Mouse (Mus musculus): Measurements from ENCODE around the gene Gab1. TPM values are rescaled to one million over a fixed set of nuclear protein-coding genes. Genes with fewer than 3 reads are reported as not detected.

Gab1 gene
- polyA plus RNA-seq, 1 experiment from 2014 or later = 16.8 TPM

- no peak overlapping the region for H3K4me2 ChIP-seq
- H3K36me3 ChIP-seq = peaks cover 20% of the 10 kb centered on the region
- no peaks in the 10 kb centered on the region for H3K27me3 ChIP-seq
- WGBS = 74% methylated on average over 19 of the region's 19 CpGs
- H3K4me3 ChIP-seq (replicated peaks) = no peak overlapping the region
- H3K9ac ChIP-seq = no peak overlapping the region
- no peak overlapping the region for H3K27ac ChIP-seq
- peaks cover 26% of the 10 kb centered on the region for H3K4me1 ChIP-seq
- H3K9me3 ChIP-seq (replicated peaks) = no peaks in the 10 kb centered on the region; the same call in 1 of the 2 replicates
- ATAC-seq (replicated peaks; ENCODE audit: low FRiP score) = no peak
Measured at GRCm38 (mm10) chr8:80794585-80795509, 85.5 kb downstream of the Gab1 start.

GRCm38 (mm10) chr8:80793791-80794515, 86.4 kb downstream of the Gab1 start:
- WGBS = 62% methylated on average over 11 of the region's 11 CpGs
- no peak overlapping the region for H3K4me2 ChIP-seq

GRCm38 (mm10) chr8:80792214-80792613, 88.1 kb downstream of the Gab1 start:
- ATAC-seq (replicated peaks; ENCODE audit: low FRiP score) = no peak
- Histone ChIP-seq H3K27me3 (no peaks in the 10 kb centered on the region), H3K9ac (no peak overlapping the region), H3K4me2 (no peak overlapping the region), H3K4me3 (replicated peaks) (no peak overlapping the region), H3K27ac (no peak overlapping the region), H3K36me3 (peaks cover 34% of the 10 kb centered on the region), H3K4me1 (peaks cover 21% of the 10 kb centered on the region), H3K9me3 (replicated peaks) (no peaks in the 10 kb centered on the region)
- WGBS = 87% methylated on average over 5 of the region's 5 CpGs

More at GRCm38 (mm10) chr8:80793791-80794515, 86.4 kb downstream of the Gab1 start:
- ATAC-seq (replicated peaks; ENCODE audit: low FRiP score) = no peak
- H3K4me1 ChIP-seq = peaks cover 26% of the 10 kb centered on the region
- H3K27me3 ChIP-seq = no peaks in the 10 kb centered on the region
- no peak overlapping the region for H3K4me3 ChIP-seq (replicated peaks)
- H3K9me3 ChIP-seq (replicated peaks) = no peaks in the 10 kb centered on the region; the same call in 1 of the 2 replicates
- H3K27ac ChIP-seq = no peak overlapping the region
- no peak overlapping the region for H3K9ac ChIP-seq
- H3K36me3 ChIP-seq = peaks cover 18% of the 10 kb centered on the region

GRCm38 (mm10) chr8:80789324-80789723, 91.0 kb downstream of the Gab1 start:
- no peaks in the 10 kb centered on the region for H3K27me3 ChIP-seq
- no peak overlapping the region for H3K9ac ChIP-seq
- H3K27ac ChIP-seq = no peak overlapping the region
- H3K36me3 ChIP-seq = peaks cover 52% of the 10 kb centered on the region
- ATAC-seq (replicated peaks; ENCODE audit: low FRiP score) = no peak
- 88% methylated on average over 6 of the region's 6 CpGs for WGBS
- H3K4me2 ChIP-seq = no peak overlapping the region
- H3K9me3 ChIP-seq (replicated peaks) = no peaks in the 10 kb centered on the region
- H3K4me3 ChIP-seq (replicated peaks) = no peak overlapping the region
- peaks cover 6% of the 10 kb centered on the region for H3K4me1 ChIP-seq

- H3K4me2 ChIP-seq = no peak overlapping the region
- ATAC-seq (replicated peaks; ENCODE audit: low FRiP score) = no peak
- H3K4me1 ChIP-seq = peaks cover 10% of the 10 kb centered on the region
- H3K36me3 ChIP-seq = peaks cover 58% of the 10 kb centered on the region
- WGBS = 86% methylated on average over 9 of the region's 9 CpGs
- no peak overlapping the region for H3K4me3 ChIP-seq (replicated peaks)
- H3K9ac ChIP-seq = no peak overlapping the region
- no peaks in the 10 kb centered on the region for H3K27me3 ChIP-seq
- H3K9me3 ChIP-seq (replicated peaks) = no peaks in the 10 kb centered on the region
- H3K27ac ChIP-seq = no peak overlapping the region
Measured at GRCm38 (mm10) chr8:80784559-80784958, 95.8 kb downstream of the Gab1 start.

DNA sequence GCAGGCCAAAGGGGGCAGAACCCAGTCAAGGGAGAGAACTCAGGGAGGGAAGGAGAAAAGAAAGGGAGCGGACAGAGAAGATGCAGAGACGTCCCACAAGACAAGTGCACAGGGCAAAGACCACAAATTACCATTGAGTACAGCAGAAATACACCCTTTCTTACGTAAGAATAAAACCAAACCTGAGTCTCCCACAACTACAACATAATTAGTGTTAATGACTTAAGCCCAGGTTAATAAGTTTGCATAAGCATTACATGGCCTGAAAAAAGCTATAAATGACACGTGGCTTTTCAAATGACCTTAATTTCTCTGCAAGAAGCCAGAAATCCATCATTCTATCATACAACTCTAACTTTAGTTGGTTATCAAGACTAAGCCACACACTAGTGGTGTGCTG, 97.0 kb downstream of the Gab1 start:
- H3K4me3 ChIP-seq (replicated peaks) = no peak overlapping the region
- no peak overlapping the region for H3K9ac ChIP-seq
- peaks cover 13% of the 10 kb centered on the region for H3K4me1 ChIP-seq
- no peaks in the 10 kb centered on the region for H3K9me3 ChIP-seq (replicated peaks)
- H3K27ac ChIP-seq = no peak overlapping the region
- H3K4me2 ChIP-seq = no peak overlapping the region
- WGBS = 88% methylated on average over 4 of the region's 4 CpGs
- peaks cover 62% of the 10 kb centered on the region for H3K36me3 ChIP-seq
- no peak for ATAC-seq (replicated peaks; ENCODE audit: low FRiP score)
- no peaks in the 10 kb centered on the region for H3K27me3 ChIP-seq

DNA sequence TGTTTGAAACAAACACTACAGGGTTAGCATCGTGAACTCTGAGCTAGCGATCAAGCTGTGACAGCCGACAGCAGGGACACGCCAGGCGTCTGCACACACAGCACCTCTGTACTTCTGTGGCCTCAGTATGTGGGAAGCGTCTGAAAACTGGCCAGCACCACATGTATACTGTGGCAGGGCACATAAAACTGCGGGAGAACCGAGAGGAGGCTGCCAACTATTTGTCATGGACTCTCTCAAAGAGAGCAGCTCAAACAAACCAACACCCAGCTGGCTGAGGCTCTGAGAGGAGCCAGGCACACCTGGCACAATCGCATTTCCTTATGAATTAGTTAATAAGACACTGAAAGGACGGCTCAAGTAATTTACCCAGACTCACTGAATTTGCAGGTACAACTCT, 99.0 kb downstream of the Gab1 start:
- H3K4me1 ChIP-seq = peaks cover 13% of the 10 kb centered on the region
- ATAC-seq (replicated peaks; ENCODE audit: low FRiP score) = no peak
- peak overlapping the region; percentile 42 for H3K27ac ChIP-seq
- H3K9ac ChIP-seq = no peak overlapping the region
- H3K9me3 ChIP-seq (replicated peaks) = no peaks in the 10 kb centered on the region
- peaks cover 69% of the 10 kb centered on the region for H3K36me3 ChIP-seq
- no peak overlapping the region for H3K4me2 ChIP-seq
- no peak overlapping the region for H3K4me3 ChIP-seq (replicated peaks)
- 41% methylated on average over 10 of the region's 10 CpGs for WGBS
- no peaks in the 10 kb centered on the region for H3K27me3 ChIP-seq

DNA sequence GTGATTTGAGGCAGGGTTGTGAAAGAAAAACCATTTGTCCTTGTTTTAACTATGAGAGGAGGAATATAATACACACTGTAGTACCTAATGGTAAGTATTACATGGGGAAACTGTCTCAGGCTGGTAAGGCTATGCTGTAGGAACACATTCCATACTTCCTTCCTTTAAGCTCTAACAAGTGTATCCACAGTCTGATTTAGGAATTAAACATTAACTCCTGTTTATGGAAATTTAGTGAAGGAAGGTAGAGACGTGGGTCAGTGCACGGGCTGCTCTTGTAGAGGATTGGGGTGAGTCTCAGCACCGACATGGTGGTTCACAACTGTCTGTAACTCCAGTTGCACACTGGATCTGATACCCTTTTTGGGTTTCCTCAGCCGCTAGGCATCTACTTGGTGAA, 100.0 kb downstream of the Gab1 start:
- no peak overlapping the region for H3K4me3 ChIP-seq (replicated peaks)
- ATAC-seq (replicated peaks; ENCODE audit: low FRiP score) = peak; percentile 84
- peaks cover 66% of the 10 kb centered on the region for H3K36me3 ChIP-seq
- H3K9me3 ChIP-seq (replicated peaks) = no peaks in the 10 kb centered on the region
- H3K4me2 ChIP-seq = no peak overlapping the region
- no peaks in the 10 kb centered on the region for H3K27me3 ChIP-seq
- peaks cover 13% of the 10 kb centered on the region for H3K4me1 ChIP-seq
- no peak overlapping the region for H3K9ac ChIP-seq
- H3K27ac ChIP-seq = peak overlapping the region; percentile 74; the same call in 1 of the 2 replicates
- WGBS = 68% methylated on average over 4 of the region's 4 CpGs

GRCm38 (mm10) chr8:80776436-80776835, 103.9 kb downstream of the Gab1 start:
- WGBS = 55% methylated on average over 8 of the region's 8 CpGs
- H3K9ac ChIP-seq = no peak overlapping the region
- peaks cover 11% of the 10 kb centered on the region for H3K4me1 ChIP-seq
- H3K4me3 ChIP-seq (replicated peaks) = no peak overlapping the region
- H3K27me3 ChIP-seq = no peaks in the 10 kb centered on the region
- H3K27ac ChIP-seq = no peak overlapping the region
- no peaks in the 10 kb centered on the region for H3K9me3 ChIP-seq (replicated peaks)
- H3K4me2 ChIP-seq = no peak overlapping the region
- peak; percentile 50; the same call in 1 of the 2 replicates for ATAC-seq (replicated peaks; ENCODE audit: low FRiP score)
- peaks cover 60% of the 10 kb centered on the region for H3K36me3 ChIP-seq

DNA sequence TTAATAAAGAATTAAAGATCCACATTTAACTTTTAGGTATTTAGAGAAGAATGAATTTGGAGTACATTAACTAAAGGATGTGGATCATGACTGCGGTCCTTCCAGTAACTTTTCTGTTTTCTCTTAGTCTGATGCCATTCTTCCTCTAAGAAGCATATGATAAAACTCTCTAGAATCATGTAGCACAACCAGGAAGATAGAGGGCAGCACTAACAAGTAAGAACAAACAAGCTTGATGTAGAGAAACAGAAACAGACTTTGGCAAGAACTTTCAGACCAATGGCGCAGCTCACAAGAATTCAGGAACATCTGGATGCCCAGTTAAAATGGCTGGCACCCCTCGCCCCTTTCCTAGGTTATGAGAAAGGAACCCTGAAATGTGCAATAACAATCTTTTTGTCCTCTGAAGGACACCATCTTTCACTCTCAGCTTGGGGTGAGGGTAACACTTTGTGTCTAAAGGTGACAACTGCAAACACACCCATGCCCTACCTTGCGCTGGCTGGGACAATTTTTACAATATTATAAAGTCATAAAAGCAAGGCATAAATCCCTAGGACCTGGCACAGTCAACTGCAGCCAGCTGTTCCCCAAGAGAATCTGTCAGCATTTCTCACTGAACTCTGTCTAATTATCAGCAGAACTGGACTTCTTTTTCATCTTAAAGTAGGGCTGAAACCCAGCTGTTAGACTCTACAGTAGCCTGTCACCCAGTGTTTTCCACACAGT, 107.4 kb downstream of the Gab1 start:
- H3K4me1 ChIP-seq = no peaks in the 10 kb centered on the region
- whole genome bisulfite sequencing = 83% methylated on average over 4 of the region's 4 CpGs
- ATAC-seq (replicated peaks; ENCODE audit: low FRiP score) = no peak

DNA sequence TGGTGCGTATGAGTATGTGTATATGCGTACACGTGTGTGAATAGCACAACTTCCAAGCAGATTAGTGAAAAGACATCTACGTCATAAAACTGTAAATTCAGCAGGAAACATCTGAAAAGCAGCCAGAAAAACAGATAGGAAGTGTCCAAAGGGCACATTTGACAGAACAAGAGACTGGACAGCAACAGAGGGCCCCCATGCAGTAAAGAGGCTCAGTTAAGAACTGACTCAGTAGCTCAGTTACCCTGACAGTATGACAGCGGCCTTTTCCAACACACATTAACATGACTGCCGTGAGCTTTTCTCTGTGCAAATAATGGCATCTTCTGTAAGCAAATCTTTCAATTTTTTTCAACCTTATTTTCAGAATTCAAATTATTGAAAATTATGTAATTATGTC, 111.9 kb downstream of the Gab1 start:
- Histone ChIP-seq H3K9me3 (replicated peaks) (no peaks in the 10 kb centered on the region), H3K36me3 (peaks cover 78% of the 10 kb centered on the region), H3K4me2 (no peak overlapping the region), H3K27me3 (no peaks in the 10 kb centered on the region), H3K4me1 (no peaks in the 10 kb centered on the region), H3K9ac (no peak overlapping the region), H3K27ac (no peak overlapping the region), H3K4me3 (replicated peaks) (no peak overlapping the region)
- ATAC-seq (replicated peaks; ENCODE audit: low FRiP score) = no peak
- WGBS = 93% methylated on average over 6 of the region's 6 CpGs

More for the DNA sequence above, 107.4 kb downstream of the Gab1 start:
- Histone ChIP-seq H3K4me2 (no peak overlapping the region), H3K4me3 (replicated peaks) (no peak overlapping the region), H3K36me3 (peaks cover 78% of the 10 kb centered on the region), H3K9me3 (replicated peaks) (no peaks in the 10 kb centered on the region), H3K27ac (no peak overlapping the region), H3K9ac (no peak overlapping the region), H3K27me3 (no peaks in the 10 kb centered on the region)
